Mouse (Mus musculus) CH12.LX (cell line): Measurements from ENCODE around the gene Rpl32.

Experiments used
- CTCF ChIP-seq, 2 experiments: IDR thresholded peaks in 1 of 2; conservative IDR thresholded peaks in 1 of 2; 2 replicates each; pipeline ENCODE4 v1.5.1; 2011 to 2012; ENCODE audit warnings: low read depth in 2 of 2, low read length in 2 of 2, improper control_type of control experiment in 1 of 2, inconsistent platforms in 1 of 2, mild to moderate bottlenecking in 1 of 2, moderate library complexity in 1 of 2
- ELF1 ChIP-seq: IDR thresholded peaks from 2 replicates; pipeline ENCODE4 v1.6.1; 2014; ENCODE audit warnings: low read depth, mild to moderate bottlenecking, inconsistent platforms, low read length, improper control_type of control experiment
- MXI1 ChIP-seq: IDR thresholded peaks from 2 replicates; pipeline ENCODE4 v1.6.1; 2011; ENCODE audit warnings: mild to moderate bottlenecking, low read depth, low read length, improper control_type of control experiment
- NRF1 ChIP-seq: IDR thresholded peaks from 2 replicates; pipeline ENCODE4 v1.6.1; 2014; ENCODE audit warnings: low read depth, mild to moderate bottlenecking, inconsistent platforms, low read length, improper control_type of control experiment, moderate library complexity
- POLR2A ChIP-seq: IDR thresholded peaks from 2 replicates; pipeline ENCODE4 v1.6.1; 2011; ENCODE audit warnings: low read depth, mild to moderate bottlenecking, improper control_type of control experiment, low read length
- SIN3A ChIP-seq: IDR thresholded peaks from 2 replicates; pipeline ENCODE4 v1.6.1; 2012; ENCODE audit warnings: low read length, improper control_type of control experiment, inconsistent platforms

GRCm38 (mm10) chr6:115768207-115768606 is 40.3 kb downstream of the Rpl32 start:
- TF ChIP-seq CTCF (conservative IDR thresholded peaks at IDR 0.05 in 1 of 2, IDR thresholded peaks at IDR 0.05 in 1 of 2; ENCODE audit: low read depth in 2 of 2, low read length in 2 of 2) (no peak), MXI1 (no peak), POLR2A (no peak), NRF1 (no peak), ELF1 (no peak), SIN3A (no peak)
